Mouse (Mus musculus) c-Kit-positive CD71-positive TER-119-negative erythroid progenitor cells, embryonic 14.5 days (primary cell): ENCODE measurements at regions not wholly inside any gene's neighbourhood (a gene's known extent, or its start where the extent isn't known, plus 50 kb on each side); places are given as distances from the start of the nearest gene placed in this dataset.
"Not testable (repeated sequence)": the region's sequence is repeated elsewhere in the genome, so short reads cannot be mapped to it uniquely, and the experiment has no call there.

Source experiments
- DNase-seq: peaks from one replicate; pipeline ENCODE4 v3.0.0-alpha.2; 2013; ENCODE audit warnings: low read depth

DNA sequence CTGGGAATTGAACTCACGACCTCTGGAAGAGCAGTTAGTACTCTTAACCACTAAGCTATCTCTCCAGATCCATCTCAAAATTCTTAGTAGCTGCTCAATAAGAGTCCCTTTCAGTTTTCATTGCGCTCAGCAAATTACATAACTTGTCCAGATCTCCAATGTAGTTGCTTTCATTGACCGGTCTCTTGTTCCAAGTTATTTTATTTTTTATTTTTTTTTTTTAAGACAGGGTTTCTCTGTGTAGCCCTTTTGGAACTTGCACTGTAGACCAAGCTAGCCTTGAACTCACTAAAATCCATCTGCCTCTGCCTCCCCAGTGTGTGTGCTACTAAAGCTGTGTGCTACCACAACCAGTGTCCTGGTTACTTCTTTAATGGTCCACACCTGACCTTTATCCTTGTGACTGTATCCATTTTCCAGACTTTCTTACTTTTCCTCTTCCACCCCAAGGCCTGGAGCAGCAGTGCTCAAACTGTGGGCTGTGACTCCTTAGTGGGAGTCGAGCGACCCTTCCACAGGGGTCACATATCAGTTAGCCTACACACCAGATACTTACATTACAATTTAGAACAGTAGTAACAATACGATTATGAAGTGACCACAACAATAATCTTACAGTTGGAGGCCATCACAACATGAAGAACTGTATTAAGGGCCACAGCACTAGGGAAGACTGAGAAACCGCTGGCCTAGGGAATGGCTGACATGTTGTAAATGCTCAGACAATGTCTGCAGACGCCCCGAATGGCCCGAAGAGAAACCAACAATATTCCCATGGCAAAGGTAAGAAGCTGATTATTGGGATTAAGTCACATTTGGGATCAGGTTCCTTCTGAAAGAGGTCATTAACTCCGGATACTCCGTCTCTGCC is 97.8 kb upstream of the Cpsf6 start:
- DNase-seq = no peak

DNA sequence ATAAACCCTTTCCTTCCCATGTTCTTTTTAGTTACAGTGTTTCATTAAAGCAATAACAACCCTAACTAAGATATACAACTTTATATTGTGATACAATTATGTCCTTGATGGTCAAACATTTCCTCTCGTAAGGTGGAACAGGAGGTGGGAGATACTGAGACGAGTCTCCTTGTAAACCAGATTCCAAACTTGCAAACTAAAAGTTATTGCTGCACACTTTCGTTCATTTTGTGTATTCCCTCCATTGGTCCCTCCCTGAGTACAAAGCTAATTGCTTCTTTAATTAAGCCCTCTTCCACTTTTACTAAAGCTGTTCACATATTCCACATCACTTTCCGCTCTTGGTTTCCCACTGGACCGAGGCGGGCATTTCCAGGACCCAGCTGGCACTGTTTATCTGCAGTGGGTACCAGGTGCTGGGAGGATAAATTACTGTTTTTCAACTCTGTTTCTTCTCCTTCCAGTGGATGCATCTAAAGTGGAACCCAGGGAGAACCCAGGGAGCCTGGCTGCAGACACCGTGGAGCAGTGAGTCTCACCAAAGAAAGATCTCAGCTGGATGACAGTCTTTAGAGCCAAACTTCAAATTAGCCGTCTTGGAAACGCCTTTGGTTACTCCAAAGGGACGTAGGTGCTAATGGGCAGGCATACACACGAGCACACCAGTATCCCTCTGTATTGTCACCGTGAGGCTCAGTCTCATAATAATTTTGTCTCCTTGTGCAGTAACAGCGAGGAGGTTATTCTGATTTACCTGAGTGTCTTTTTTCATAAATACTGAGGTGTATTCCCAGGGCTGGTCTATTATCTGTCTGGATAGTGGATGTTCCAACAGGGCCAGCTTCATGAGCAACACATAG is 95.5 kb upstream of the Cpsf6 start:
- no peak for DNase-seq

DNA sequence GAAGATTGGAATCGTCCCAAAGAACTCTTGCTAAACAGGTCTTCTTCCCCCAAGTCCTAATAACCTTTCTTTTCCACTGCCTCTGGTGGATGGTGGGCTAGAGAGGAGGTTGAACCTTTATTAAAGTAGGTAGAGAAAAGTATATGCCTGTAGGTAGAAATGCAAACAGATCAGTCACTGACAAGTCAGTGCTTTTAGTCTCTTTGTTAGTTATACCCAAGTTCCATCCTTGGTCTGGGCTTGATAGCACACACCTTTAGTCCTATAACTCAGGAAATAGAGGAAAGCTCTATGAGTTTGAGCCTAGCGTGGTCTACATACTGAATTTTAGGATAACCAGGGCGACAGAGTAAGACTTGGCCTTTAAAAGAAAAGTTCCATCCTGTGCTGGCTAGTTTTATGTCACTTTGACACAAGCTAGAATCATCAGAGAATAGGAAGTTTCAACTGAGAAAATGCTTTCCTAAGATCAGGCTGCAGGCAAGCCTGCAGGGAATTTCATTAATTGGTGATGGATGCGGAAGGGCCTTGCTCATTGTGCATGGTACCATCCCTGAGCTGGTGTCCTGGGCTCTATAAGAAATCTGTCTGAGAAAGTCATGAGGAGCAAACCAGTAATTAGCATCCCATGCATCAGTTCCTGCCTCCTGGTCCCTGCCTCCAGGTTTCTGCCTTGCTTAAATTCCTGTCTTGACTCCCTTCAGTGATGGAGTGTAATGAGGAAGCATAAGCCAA is 94.7 kb upstream of the Cpsf6 start:
- no peak for DNase-seq

GRCm38 (mm10) chr10:117473471-117473870 is 93.7 kb upstream of the Cpsf6 start:
- DNase-seq = no peak

DNA sequence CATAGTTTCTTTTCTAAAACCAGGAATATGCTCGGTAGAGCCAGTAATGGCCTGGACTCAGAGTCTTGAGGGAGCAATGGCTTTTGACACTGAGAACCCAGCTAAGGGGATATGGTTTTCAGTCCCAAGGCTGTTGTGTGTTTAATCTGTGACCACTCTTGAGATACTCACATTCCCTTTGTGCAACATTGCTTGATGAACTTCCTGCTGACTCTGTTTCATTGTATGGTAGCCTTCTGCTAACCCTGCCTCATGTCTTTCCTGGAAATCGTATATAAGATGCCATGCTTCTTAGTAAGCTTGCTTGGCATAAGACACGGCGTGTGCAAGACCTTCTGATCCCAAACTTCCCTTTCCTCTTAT is 92.7 kb upstream of the Cpsf6 start:
- no peak for DNase-seq

- DNase-seq = no peak
These were observed 92.2 kb upstream of the Cpsf6 start for GRCm38 (mm10) chr10:117471818-117472567.

DNA sequence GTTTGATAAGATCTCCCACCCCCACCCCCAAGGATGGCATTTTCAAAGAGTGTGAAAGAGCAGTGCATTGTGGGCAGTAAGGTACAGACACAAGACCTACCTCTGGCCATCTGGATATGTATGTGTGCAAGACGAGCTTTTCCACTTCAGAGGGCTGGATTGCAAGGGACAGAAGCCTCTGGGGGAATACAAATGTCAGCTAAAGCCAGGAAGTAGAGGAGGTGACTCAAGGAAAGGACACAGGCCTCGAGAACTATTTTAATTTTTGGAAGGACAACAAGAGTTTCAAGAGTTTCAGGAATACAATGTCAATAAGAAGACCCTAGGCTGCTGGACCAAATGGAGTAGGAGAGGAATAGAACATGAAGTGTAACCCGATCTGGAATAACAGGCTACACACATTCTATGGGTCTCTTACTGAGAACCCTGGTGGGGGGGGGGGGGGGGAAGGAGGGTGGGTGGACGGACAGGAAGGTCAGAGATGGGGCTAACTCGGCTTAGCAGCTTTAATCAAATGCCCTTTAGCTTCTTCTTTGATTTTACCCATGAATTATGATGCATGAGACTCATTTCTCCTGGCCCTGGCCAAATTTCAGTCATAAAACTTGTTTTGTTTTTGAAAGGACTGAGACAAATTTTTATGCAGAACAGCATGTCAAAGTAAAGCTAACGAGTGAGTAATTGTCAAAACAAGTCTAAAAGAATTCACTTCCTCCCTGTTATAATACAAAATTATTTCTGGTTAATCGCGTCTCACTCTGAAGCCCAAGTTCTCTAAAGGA is 91.4 kb upstream of the Cpsf6 start:
- no peak for DNase-seq

DNA sequence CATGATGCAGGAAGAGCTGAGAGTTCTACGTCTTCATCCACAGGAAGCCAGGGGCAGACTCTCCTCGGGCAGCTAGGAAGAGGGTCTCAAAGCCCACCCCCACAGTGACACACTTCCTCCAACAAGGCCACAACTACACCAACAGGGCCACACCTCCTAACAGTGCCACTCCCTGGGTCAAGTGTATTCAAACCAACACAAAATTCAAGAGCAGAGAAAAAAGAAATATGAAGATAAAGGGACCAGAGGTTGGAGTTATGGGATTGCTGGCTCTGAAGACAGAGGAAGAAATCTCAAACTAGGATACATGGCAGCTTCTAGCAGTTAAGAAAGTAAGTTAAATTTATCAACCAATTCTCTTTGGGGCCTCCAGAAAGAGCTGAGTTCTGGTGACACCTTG is 90.7 kb upstream of the Cpsf6 start:
- DNase-seq = no peak

DNA sequence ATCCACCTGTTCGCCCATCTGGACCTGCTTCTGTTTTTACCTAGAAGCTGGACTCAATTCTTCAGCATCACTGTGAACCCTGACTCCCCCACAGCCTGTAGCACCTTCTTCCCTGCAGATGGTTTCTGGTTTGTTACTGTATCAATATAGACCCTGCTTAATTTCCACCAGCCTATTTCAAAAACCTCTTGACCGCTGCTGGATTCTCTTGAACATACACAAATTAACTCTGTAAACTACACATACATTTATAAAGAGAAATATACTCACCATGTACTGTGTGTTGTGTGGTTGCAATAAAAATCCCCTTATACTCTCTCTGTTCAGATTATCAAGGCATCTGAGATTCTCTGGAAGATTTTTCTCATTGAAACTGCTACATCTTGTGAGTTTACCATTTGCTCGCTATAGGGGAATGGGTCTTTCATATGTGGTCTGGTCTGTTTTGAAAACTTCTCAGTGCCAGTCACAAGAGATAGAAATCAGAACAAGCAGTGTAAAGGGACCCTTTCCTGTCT is 89.8 kb upstream of the Cpsf6 start:
- DNase-seq = no peak

GRCm38 (mm10) chr10:117468931-117469572 is 89.2 kb upstream of the Cpsf6 start:
- no peak for DNase-seq

DNA sequence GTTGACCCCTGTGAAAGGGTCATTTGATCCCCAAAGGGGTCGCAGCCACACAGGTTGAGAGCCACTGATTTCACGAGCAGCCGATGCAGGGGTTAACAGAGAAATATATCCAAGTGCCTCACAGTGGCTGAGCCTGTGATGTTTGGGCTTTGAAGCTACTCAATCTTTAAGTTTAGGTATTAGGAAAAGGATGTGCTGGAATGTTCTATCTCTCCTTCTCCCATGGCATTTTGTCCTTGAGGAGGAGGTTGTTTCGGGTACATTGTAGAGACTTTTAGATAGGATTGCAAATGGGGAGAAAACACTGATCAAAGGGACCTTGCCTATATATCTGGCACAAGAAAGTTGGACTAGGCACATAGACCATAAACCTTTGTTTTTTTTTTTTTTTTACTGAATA is 88.6 kb upstream of the Cpsf6 start:
- no peak for DNase-seq

DNA sequence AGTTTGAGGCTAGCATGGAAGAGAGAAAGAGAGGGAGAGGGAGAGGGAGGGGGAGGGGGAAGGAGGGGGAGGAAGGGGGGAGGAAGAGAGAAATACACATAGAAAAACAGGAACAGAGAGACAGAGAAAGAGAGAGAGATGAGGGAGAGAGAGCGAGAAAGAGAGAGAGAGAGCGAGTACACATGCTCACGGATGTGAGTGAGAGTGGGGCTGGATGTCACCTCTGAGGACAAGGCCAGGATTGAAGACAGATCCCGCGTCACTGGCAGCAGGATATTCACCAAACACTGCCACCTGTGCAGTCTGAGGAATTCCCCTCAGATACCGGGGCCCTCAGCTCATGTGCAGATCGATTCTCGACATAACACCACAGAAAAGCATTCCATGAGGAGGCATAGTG is 87.3 kb upstream of the Cpsf6 start:
- no peak for DNase-seq

DNA sequence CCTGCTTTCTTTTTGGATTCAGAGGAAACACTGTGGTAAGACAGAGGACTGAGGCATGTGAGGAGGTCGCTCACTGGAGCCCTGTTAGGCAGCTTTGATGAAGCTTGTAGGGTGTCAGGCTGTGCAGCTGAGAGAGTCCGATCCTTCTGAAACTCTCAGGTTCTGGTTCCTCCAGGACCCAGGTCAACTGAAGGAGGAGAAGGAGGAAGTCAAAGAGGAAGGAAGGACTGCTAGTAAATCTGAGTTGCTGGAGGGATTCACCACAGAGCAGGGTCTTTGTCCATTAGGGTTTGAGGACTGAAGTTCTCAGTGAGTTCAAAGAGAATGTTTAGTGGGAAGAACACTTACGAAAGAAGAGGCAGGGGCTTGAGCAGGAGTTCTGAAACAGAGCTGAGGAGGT is 86.6 kb upstream of the Cpsf6 start:
- DNase-seq = no peak

DNA sequence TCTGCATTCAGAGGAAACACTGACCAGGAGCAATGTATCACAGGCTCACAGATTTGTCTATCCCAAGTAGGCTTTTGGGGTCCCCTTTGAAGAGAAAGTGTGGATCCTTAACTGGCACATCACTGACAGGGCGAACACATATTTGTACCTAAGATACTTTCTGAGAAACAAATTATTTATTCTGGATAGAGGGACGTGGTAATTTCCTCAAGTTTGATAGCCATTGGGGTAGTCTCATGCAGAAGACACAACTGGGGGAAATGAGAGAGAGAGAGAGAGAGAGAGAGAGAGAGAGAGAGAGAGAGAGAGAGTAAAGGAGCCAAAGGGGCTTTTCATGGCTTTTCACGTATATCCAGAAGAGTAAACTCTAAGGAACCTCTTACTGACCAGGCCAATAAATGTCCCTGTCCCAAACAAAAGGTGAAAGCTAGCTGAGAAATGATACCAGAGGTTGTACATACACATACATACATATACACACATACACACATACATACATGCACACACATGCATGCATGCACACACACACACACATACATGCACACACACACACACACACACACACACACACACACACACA is 85.9 kb upstream of the Cpsf6 start:
- no peak for DNase-seq

- DNase-seq = no peak
These were observed 85.3 kb upstream of the Cpsf6 start for GRCm38 (mm10) chr10:117465058-117465660.

DNA sequence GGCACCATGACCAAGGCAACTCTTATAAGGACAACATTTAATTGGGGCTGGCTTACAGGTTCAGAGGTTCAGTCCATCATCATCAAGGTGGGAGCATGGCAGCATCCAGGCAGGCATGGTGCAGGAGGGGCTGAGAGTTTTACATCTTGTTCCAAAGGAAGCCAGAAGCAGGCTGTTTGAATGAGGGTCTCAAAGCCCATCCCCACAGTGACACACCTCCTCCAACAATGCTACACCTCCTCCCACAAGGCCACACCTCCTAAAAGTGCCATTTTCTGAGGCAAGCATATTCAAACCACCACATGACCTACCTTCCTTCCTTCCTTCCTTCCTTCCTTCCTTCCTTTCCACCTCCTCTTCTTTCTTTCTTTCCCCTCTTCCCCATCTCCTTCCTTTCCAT is 84.5 kb upstream of the Cpsf6 start:
- DNase-seq = not testable (repeated sequence)

- DNase-seq = no peak
These were observed 83.8 kb upstream of the Cpsf6 start for GRCm38 (mm10) chr10:117463636-117464035.

- no peak for DNase-seq
These were observed 83.1 kb upstream of the Cpsf6 start for GRCm38 (mm10) chr10:117462921-117463320.

GRCm38 (mm10) chr10:117461791-117462516 is 82.1 kb upstream of the Cpsf6 start:
- DNase-seq = no peak
